Mouse (Mus musculus): Measurements from ENCODE around the gene Zfp454. TPM values are rescaled to one million over a fixed set of nuclear protein-coding genes. Genes with fewer than 3 reads are reported as not detected.
A peak's percentile ranks its signal among the peaks of the same experiment; 100 is the strongest.

Gene Zfp454
- polyA plus RNA-seq, 1 experiment: not detected

DNA sequence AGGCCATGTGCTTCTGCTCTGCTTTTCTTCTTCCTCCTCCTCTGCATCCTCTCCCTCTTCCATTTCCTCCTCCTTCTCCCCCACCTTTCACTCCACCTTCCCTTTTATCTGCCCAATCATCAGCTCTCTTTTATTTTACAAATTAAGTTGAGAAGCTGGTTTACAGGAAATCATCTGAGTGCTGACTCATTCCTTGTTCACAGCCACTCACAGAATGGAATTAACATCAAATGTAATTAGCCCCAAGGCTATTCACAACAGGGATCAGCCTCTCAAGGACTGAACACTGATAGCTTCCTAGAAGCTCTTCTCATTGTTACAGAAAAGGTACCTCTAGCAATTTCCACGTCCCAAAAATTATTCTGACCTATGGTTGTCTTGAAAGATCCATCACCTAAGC lies 9.9 kb upstream of the Zfp454 start:
- no peak overlapping the region for H3K4me3 ChIP-seq (replicated peaks)
- H3K36me3 ChIP-seq (ENCODE audit: control insufficient read depth): peaks cover 5% of the 10 kb centered on the region
- H3K27me3 ChIP-seq (ENCODE audit: control insufficient read depth): no peaks in the 10 kb centered on the region
- H3K4me1 ChIP-seq (ENCODE audit: control insufficient read depth): no peaks in the 10 kb centered on the region
- peaks cover 52% of the 10 kb centered on the region for H3K9me3 ChIP-seq (ENCODE audit: control insufficient read depth, low read length)
- TF ChIP-seq TAL1 (IDR thresholded peaks at IDR 0.05; ENCODE audit: low read length) (no peak), GATA1 (IDR thresholded peaks at IDR 0.05; ENCODE audit: low read length) (no peak)

DNA sequence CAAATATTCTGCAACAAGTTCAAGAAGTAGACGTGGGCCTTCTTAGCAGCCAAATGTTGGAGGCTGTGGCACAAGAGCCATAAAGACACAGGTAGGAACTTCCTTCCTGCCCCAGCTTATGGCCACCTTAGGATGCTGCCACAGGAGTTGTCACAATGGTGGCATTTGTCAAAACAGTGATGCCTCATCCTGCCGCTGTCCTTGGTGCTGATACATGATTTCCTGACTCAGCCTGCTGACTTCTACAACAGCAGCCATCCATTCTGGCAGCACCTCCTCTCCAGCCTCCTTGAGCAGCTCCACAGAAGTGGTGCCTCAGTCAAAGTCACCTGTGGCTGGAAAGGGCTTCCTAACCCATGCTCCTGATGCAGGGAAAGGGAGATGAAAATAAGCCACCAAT lies 5.0 kb upstream of the Zfp454 start:
- Histone ChIP-seq H3K4me3 (replicated peaks) (no peak overlapping the region), H3K9me3 (ENCODE audit: control insufficient read depth, low read length) (peaks cover 12% of the 10 kb centered on the region), H3K4me1 (ENCODE audit: control insufficient read depth) (no peaks in the 10 kb centered on the region), H3K27me3 (ENCODE audit: control insufficient read depth) (no peaks in the 10 kb centered on the region), H3K36me3 (ENCODE audit: control insufficient read depth) (no peaks in the 10 kb centered on the region)
- TF ChIP-seq TAL1 (IDR thresholded peaks at IDR 0.05; ENCODE audit: low read length): no peak
- no peak for TF ChIP-seq GATA1 (IDR thresholded peaks at IDR 0.05; ENCODE audit: low read length)

DNA sequence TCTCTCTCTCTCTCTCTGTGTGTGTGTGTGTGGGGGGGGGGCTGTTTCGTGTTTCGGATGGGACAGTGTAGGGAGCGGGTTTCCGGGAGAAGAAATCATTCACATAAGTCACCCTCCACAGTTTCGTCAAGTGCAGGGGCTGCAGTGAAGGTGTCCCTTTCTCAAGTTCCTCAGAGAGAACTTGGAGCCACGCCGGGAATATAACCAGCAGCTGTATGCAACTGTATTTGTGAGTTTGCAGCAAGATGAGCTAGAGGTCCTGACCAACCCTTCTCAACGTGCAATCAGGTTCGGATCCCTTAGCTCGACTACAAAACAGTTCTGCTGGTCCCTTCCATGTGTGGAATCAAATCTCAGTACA lies 538 bp downstream of the Zfp454 start:
- peaks cover 2% of the 10 kb centered on the region; the same call in 1 of the 2 replicates for H3K27me3 ChIP-seq (ENCODE audit: control insufficient read depth)
- no peaks in the 10 kb centered on the region for H3K4me1 ChIP-seq (ENCODE audit: control insufficient read depth)
- no peaks in the 10 kb centered on the region for H3K36me3 ChIP-seq (ENCODE audit: control insufficient read depth)
- no peaks in the 10 kb centered on the region for H3K9me3 ChIP-seq (ENCODE audit: control insufficient read depth, low read length)
- H3K4me3 ChIP-seq (replicated peaks): peak overlapping the region; percentile 30
- TF ChIP-seq GATA1 (IDR thresholded peaks at IDR 0.05; ENCODE audit: low read length): no peak
- no peak for TF ChIP-seq TAL1 (IDR thresholded peaks at IDR 0.05; ENCODE audit: low read length)

DNA sequence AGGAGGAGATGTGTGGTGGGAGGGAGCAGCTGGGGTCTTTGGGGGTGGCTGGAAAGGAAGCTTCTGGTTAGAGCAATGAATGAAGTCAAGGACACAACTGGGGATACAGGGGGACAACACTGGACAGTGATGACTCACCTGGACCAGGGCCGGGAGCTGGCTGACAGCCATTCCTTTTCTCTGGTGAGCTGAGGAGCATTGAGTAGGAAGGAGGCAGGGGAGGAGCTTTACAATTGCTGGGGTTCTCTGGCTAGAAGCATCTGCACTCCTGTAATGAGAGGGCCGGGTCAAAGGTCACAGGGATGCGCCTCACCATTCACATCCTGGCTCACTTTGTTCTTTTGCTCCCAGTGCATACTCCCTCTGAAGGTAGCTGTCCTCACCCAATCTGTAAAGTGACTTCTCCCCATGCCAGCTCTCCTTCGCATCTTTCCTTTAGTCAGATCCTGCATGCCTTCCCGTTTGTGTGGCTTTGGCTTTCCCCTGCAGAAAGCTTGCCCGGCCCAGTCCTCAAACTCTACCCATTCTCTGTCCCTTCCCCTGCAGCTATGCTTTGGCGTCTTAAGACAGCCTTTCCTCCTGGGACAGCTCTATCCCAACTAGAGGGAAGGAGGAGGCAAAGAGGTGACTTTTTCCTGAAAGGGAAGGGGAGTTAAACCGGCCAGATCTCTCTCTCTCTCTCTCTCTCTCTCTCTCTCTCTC lies 1.1 kb downstream of the Zfp454 start:
- Histone ChIP-seq H3K27me3 (ENCODE audit: control insufficient read depth) (peaks cover 2% of the 10 kb centered on the region; the same call in 1 of the 2 replicates), H3K4me3 (replicated peaks) (no peak overlapping the region), H3K36me3 (ENCODE audit: control insufficient read depth) (no peaks in the 10 kb centered on the region), H3K9me3 (ENCODE audit: control insufficient read depth, low read length) (no peaks in the 10 kb centered on the region), H3K4me1 (ENCODE audit: control insufficient read depth) (no peaks in the 10 kb centered on the region)
- no peak for TF ChIP-seq GATA1 (IDR thresholded peaks at IDR 0.05; ENCODE audit: low read length)
- TF ChIP-seq TAL1 (IDR thresholded peaks at IDR 0.05; ENCODE audit: low read length): no peak

DNA sequence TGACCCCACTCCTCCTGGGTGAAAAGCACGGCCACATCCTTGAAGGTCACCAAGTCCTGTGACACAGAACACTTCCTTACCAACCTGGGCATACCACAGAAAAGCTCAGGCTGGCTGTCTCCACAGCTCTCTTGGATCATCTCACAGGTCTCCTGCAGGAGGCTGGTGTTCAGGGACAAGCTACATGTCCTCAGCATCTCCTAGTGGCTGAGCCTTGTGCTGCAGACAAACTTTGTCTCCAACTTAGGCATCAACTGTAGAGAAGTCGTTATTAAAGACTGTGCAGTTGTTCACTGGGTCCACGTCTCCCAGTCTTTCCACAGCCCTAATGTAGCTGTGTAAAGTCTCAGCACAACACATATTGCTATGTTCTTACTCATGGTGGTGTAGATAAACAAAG lies 3.7 kb downstream of the Zfp454 start:
- H3K4me3 ChIP-seq (replicated peaks): no peak overlapping the region
- peaks cover 2% of the 10 kb centered on the region; the same call in 1 of the 2 replicates for H3K27me3 ChIP-seq (ENCODE audit: control insufficient read depth)
- H3K4me1 ChIP-seq (ENCODE audit: control insufficient read depth): no peaks in the 10 kb centered on the region
- H3K9me3 ChIP-seq (ENCODE audit: control insufficient read depth, low read length): peaks cover 2% of the 10 kb centered on the region; the same call in 1 of the 2 replicates
- TF ChIP-seq TAL1 (IDR thresholded peaks at IDR 0.05; ENCODE audit: low read length): no peak
- no peak for TF ChIP-seq GATA1 (IDR thresholded peaks at IDR 0.05; ENCODE audit: low read length)
- no peaks in the 10 kb centered on the region for H3K36me3 ChIP-seq (ENCODE audit: control insufficient read depth)

DNA sequence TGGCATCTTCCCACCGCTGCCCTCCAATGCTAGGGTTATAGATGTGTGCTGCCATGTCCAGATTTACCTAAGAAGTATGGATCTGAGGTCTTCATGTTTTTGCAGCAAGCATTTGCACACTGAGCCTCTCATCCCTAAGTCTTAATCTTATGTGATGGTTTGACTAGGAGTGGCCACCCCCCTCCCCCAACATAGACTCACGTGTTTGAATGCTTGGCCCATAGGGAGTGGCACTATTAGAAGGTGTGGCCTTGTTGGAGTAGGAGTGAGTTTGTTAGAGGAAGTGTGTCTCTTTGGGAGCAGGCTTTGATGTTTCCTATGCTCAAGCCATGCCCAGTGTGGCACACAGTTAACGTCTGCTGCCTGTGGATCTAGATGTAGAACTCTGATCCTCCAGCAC lies 8.8 kb downstream of the Zfp454 start:
- no peaks in the 10 kb centered on the region for H3K27me3 ChIP-seq (ENCODE audit: control insufficient read depth)
- H3K4me1 ChIP-seq (ENCODE audit: control insufficient read depth): no peaks in the 10 kb centered on the region
- H3K9me3 ChIP-seq (ENCODE audit: control insufficient read depth, low read length): peaks cover 16% of the 10 kb centered on the region
- no peaks in the 10 kb centered on the region; the same call in 1 of the 2 replicates for H3K36me3 ChIP-seq (ENCODE audit: control insufficient read depth)
- H3K4me3 ChIP-seq (replicated peaks): no peak overlapping the region
- TF ChIP-seq GATA1 (IDR thresholded peaks at IDR 0.05; ENCODE audit: low read length) (no peak), TAL1 (IDR thresholded peaks at IDR 0.05; ENCODE audit: low read length) (no peak)

DNA sequence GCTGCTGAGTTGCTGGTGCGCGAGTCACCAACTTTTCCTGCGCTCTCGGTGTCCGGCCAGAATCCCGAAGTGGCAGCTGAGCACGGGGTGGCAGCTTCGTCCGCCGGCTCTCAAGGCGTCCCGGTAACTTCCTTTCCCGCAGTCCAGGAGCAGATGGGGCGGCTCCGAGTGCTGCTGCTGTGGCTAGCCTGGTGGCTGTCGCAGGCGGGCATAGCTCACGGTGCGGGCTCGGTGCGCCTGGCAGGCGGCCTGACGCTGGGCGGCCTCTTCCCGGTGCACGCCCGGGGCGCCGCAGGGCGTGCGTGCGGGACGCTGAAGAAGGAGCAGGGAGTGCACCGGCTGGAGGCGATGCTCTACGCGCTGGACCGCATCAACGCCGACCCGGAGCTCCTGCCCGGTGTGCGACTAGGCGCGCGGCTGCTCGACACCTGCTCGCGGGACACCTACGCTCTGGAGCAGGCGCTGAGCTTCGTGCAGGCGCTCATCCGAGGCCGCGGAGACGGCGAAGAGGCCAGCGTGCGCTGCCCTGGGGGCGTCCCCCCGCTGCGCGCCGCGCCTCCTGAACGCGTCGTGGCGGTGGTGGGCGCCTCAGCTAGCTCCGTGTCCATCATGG lies 36.4 kb downstream of the Zfp454 start:
- TF ChIP-seq TAL1 (IDR thresholded peaks at IDR 0.05; ENCODE audit: low read length) (no peak), GATA1 (IDR thresholded peaks at IDR 0.05; ENCODE audit: low read length) (no peak)
- Histone ChIP-seq H3K4me1 (ENCODE audit: control insufficient read depth) (no peaks in the 10 kb centered on the region), H3K9me3 (ENCODE audit: control insufficient read depth, low read length) (no peaks in the 10 kb centered on the region; the same call in 1 of the 2 replicates), H3K36me3 (ENCODE audit: control insufficient read depth) (no peaks in the 10 kb centered on the region), H3K4me3 (replicated peaks) (no peak overlapping the region), H3K27me3 (ENCODE audit: control insufficient read depth) (peaks cover 57% of the 10 kb centered on the region)

DNA sequence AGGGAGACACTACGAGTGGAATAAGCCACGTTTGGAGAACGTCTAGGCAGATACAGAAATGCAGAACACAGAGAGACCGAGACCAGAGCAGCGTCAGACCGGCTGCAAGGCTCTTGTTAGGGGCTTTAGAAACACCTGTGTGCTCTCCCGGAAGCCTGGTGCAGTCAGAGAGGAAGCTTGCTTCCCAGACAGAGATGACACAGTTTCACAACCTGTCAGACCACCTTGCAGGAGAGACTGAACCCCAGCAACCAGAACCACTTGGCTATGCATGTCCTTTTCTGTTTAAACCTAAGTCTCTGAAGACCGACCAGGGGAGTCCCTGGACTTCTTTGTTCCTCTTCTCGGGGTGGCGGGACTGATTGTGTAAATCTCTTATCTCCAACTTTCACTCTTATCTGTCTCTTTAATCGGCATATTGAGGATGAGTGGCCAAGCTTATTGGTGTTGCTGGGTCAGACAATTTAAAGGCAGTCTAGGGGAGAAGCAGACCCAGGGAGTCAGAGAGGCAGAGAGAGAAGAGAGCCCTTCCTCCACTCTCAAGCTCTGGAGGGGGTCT lies 37.2 kb downstream of the Zfp454 start, which contains the start of gene Grm6:
Grm6 (plus strand) TSS at position 509 of the 559 bp plus-strand sequence.
- H3K9me3 ChIP-seq (ENCODE audit: control insufficient read depth, low read length): no peaks in the 10 kb centered on the region; the same call in 1 of the 2 replicates
- H3K27me3 ChIP-seq (ENCODE audit: control insufficient read depth): peaks cover 57% of the 10 kb centered on the region
- H3K4me1 ChIP-seq (ENCODE audit: control insufficient read depth): no peaks in the 10 kb centered on the region
- no peaks in the 10 kb centered on the region for H3K36me3 ChIP-seq (ENCODE audit: control insufficient read depth)
- H3K4me3 ChIP-seq (replicated peaks): no peak within 1 kb of the TSS
- TF ChIP-seq TAL1 (IDR thresholded peaks at IDR 0.05; ENCODE audit: low read length): no peak
- no peak for TF ChIP-seq GATA1 (IDR thresholded peaks at IDR 0.05; ENCODE audit: low read length)

DNA sequence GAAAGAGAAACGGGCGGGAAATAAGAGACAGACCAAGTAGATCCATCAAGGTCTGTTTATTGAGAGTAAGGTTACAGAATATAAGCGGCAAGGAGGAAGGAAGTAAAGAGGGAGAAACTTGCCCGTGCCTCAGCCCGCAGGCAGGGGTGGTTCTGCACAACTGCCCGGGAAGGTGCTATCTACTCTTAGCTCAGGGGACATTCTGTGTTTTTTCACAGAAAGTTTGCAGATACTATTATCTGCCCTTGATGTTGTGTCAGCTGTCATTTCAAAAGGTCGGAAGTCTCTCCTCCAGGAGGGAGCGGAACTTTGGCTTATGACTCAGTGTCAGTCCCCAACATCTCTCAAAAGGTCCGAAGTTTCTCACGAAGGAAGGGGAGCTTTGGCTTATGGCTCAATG lies 38.1 kb downstream of the Zfp454 start:
- Histone ChIP-seq H3K27me3 (ENCODE audit: control insufficient read depth) (peaks cover 57% of the 10 kb centered on the region), H3K4me1 (ENCODE audit: control insufficient read depth) (no peaks in the 10 kb centered on the region), H3K4me3 (replicated peaks) (no peak overlapping the region), H3K36me3 (ENCODE audit: control insufficient read depth) (no peaks in the 10 kb centered on the region), H3K9me3 (ENCODE audit: control insufficient read depth, low read length) (no peaks in the 10 kb centered on the region; the same call in 1 of the 2 replicates)
- TF ChIP-seq TAL1 (IDR thresholded peaks at IDR 0.05; ENCODE audit: low read length): no peak
- no peak for TF ChIP-seq GATA1 (IDR thresholded peaks at IDR 0.05; ENCODE audit: low read length)

Measured in erythroblast, embryonic 14.5 days (primary cell).